Mouse (Mus musculus) heart, embryonic 15.5 days (tissue): ENCODE data around the gene Dnah14. TPM values are rescaled to one million over a fixed set of nuclear protein-coding genes. Genes with fewer than 3 reads are reported as not detected.
"Not testable (repeated sequence)": the region's sequence is repeated elsewhere in the genome, so short reads cannot be mapped to it uniquely, and the experiment has no call there.

ENCODE experiments used
- ATAC-seq: fragments of 200-750 bp; cut with Nextera tagmentation; replicated peaks from 2 replicates; pipeline ENCODE4 v1.8.0; 2017; ENCODE audit warnings: low read depth, moderate TSS enrichment; ENCODE audit not compliant: insufficient number of reproducible peaks, insufficient read depth, low FRiP score
- H3K27ac ChIP-seq: fragments of 300-500 bp; sonication (generic); 2 replicates; pipeline ENCODE4 v1.5.1; 2015; ENCODE audit warnings: mild to moderate bottlenecking, inconsistent platforms
- H3K27me3 ChIP-seq: fragments of 300-500 bp; sonication (generic); 2 replicates; pipeline ENCODE4 v1.6.1; 2015; ENCODE audit warnings: inconsistent platforms
- H3K36me3 ChIP-seq: fragments of 300-500 bp; sonication (generic); 2 replicates; pipeline ENCODE4 v1.6.1; 2015; ENCODE audit warnings: mild to moderate bottlenecking, inconsistent platforms
- H3K4me1 ChIP-seq: fragments of 300-500 bp; sonication (generic); replicated peaks from 2 replicates; pipeline ENCODE4 v1.6.1; 2015; ENCODE audit warnings: inconsistent platforms
- H3K4me2 ChIP-seq: fragments of 300-500 bp; sonication (generic); 2 replicates; pipeline ENCODE4 v1.6.1; 2015; ENCODE audit warnings: inconsistent platforms, mild to moderate bottlenecking, moderate library complexity
- H3K4me3 ChIP-seq: fragments of 300-500 bp; sonication (generic); 2 replicates; pipeline ENCODE4 v1.5.1; 2015; ENCODE audit warnings: mild to moderate bottlenecking, inconsistent platforms
- H3K9ac ChIP-seq: fragments of 300-500 bp; sonication (generic); 2 replicates; pipeline ENCODE4 v1.6.1; 2015; ENCODE audit warnings: mild to moderate bottlenecking, inconsistent platforms
- H3K9me3 ChIP-seq: fragments of 300-500 bp; sonication (generic); replicated peaks from 2 replicates; pipeline ENCODE4 v1.6.1; 2016; ENCODE audit warnings: inconsistent platforms
- WGBS: fragments of 180-500 bp; shearing (Covaris S2); methylation state at CpG from one replicate; pipeline ENCODE4 v1.1.7; 2015; ENCODE audit warnings: mixed read lengths; 5-methylcytosine and 5-hydroxymethylcytosine counted together
- polyA plus RNA-seq: library from polyadenylated mRNA; unstranded; fragments of >200 nt; fragmentation: Nextera tagmentation; extraction: Ambion mirVana; gene quantifications from 2 replicates; pipeline ENCODE4 v1.2.1, GENCODE M21; 2015

The Dnah14 gene
- polyA plus RNA-seq, 1 experiment from 2014 or later, result 0.77 TPM

DNA sequence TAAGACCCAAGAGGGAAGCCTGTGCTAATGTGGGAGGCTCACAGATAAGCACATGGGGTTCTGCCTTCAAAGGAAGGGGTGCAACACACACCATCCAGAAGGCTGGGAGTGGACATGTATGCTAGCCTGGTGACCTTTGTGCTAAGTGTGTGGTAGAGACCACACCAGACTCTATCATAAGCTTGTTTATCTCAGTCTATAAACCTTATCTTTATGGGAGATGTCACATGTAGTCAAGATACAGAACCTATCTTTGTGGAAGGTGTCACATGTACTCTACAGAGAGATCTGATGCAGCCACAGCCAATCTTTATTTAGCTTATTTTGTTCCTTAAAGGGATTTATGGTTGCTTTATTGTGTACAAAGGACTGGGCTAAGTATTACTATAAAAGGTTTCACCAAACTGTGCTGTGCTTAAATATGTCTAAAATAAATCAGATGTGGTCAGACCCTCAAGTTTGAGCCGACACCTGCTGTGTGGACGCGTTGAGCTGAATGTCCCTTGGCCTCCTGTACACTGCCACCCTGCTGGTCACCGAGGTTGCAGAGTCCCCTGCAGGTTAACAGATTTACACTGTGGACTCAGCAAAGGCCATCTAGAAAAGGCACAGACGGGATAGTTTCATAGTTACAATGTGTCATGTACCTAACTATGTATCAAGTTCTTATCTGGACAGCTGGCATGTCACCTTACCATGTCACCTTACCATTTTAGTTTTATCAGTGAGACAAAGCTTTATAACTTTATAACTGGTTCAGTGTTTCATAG, 118.6 kb downstream of the Dnah14 start:
- ATAC-seq, result no peak
- Histone ChIP-seq H3K9ac (no peak overlapping the region), H3K27ac (no peak overlapping the region), H3K9me3 (no peaks in the 10 kb centered on the region), H3K4me2 (no peak overlapping the region), H3K36me3 (no peaks in the 10 kb centered on the region), H3K4me1 (no peaks in the 10 kb centered on the region), H3K4me3 (no peak overlapping the region), H3K27me3 (no peaks in the 10 kb centered on the region)
- WGBS, result 65% methylated on average over 5 of the region's 5 CpGs

DNA sequence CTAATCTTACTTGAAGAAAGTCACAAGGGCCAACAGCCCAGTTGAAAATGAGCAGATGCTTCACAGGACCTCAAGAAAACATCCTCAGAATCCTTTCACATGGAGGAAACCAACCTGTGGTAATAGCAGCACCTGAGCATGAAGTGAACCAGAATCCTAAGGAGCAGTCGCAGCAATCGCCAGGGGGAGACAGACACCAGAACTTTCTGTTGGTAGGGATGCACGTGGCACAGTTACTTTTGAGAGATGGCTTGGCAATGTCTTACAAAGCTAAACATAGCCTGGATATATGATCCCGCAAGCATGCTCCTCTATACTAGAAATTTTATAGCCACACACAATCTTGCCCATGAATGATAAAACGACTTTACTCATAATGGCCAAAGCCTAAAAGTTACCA, 152.3 kb downstream of the Dnah14 start:
- WGBS, result 44% methylated on average over 5 of the region's 5 CpGs
- H3K4me3 ChIP-seq, result no peak overlapping the region
- H3K9ac ChIP-seq, result no peak overlapping the region

DNA sequence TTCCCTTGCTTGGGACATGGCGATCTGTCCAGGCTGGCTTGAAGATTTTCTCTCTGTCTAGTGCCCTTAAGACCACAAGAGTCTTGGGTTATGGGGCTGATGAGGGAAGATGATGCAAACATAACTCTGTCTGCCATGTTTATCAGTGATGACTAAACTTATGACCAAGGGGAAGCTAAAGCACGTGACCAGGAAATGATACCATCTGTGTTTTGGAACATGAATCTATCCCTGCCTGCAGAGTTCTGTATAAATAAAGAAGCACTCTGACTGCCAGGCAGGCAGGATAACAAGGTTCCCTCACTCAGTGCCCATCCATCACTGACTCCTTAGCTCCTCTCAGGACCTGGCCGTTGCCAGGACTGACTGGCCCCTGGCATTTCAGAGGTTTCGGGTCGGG, 157.2 kb downstream of the Dnah14 start:
- Histone ChIP-seq H3K4me2 (no peak overlapping the region), H3K27ac (no peak overlapping the region), H3K27me3 (no peaks in the 10 kb centered on the region), H3K36me3 (no peaks in the 10 kb centered on the region), H3K9me3 (no peaks in the 10 kb centered on the region), H3K4me3 (no peak overlapping the region), H3K9ac (no peak overlapping the region), H3K4me1 (no peaks in the 10 kb centered on the region)
- no peak for ATAC-seq
- WGBS, result 61% methylated on average over 5 of the region's 5 CpGs

More for the DNA sequence above, 152.3 kb downstream of the Dnah14 start:
- Histone ChIP-seq H3K9me3 (no peaks in the 10 kb centered on the region), H3K4me2 (no peak overlapping the region), H3K27ac (no peak overlapping the region), H3K36me3 (no peaks in the 10 kb centered on the region), H3K27me3 (no peaks in the 10 kb centered on the region), H3K4me1 (no peaks in the 10 kb centered on the region)
- ATAC-seq, result no peak

GRCm38 (mm10) chr1:181740259-181740658, 163.9 kb downstream of the Dnah14 start:
- Histone ChIP-seq H3K27me3 (no peaks in the 10 kb centered on the region), H3K36me3 (no peaks in the 10 kb centered on the region), H3K9ac (no peak overlapping the region), H3K4me1 (no peaks in the 10 kb centered on the region), H3K4me2 (no peak overlapping the region), H3K27ac (no peak overlapping the region), H3K9me3 (no peaks in the 10 kb centered on the region), H3K4me3 (no peak overlapping the region)
- WGBS, result 68% methylated on average over 5 of the region's 5 CpGs
- ATAC-seq, result no peak

DNA sequence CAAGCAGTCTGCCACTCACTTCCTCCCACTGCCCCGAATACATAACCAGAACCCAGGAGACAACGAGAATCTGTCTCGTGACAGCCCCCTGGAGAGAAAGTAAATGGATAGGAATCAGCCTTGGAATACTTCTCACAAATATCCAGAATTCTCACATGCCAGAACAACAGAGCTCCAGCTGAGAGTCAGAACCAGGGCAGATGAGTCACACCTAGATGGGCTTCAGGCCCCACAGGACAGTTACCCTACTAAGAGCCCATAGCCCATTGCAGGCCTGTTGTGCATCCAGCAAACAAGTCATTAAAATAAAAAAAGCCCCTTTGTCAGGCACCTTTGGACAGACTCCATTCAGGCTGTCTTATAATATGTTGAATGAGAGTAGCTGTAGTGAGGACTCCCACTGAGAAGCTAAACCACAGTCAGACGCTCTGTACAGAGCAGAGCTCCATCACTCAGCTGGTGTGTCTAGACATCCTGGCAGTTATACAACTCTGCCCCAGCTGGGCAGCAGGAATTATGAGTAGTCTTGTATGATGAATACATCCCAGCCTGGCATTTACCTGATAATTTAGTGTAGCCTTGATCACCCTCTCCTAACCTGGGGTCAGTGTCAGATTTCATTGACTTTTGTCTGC, 166.0 kb downstream of the Dnah14 start:
- H3K4me2 ChIP-seq, result no peak overlapping the region
- H3K27me3 ChIP-seq, result no peaks in the 10 kb centered on the region
- no peaks in the 10 kb centered on the region for H3K9me3 ChIP-seq
- H3K4me3 ChIP-seq, result no peak overlapping the region
- 63% methylated on average over 4 of the region's 4 CpGs for WGBS
- H3K4me1 ChIP-seq, result no peaks in the 10 kb centered on the region
- no peaks in the 10 kb centered on the region for H3K36me3 ChIP-seq
- no peak overlapping the region for H3K27ac ChIP-seq
- H3K9ac ChIP-seq, result no peak overlapping the region
- no peak for ATAC-seq

DNA sequence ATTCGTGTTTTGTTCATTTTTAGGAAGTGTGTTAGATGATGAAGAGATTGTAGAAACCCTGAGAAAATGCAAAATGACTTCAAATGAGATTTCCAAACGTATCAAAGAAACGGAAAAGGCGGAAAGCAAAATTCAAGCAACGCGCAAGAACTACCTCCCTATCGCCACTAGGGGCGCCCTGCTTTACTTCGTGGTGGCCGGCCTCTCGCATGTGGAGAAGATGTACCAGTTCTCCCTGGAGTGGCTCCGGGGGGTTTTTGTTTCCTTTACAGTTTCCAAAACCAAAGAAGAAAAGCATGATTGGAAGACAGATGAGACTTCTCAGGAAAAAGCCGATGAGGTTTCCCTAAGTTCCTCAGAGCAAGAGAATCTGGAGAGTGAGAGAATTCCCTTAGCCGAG, 193.0 kb downstream of the Dnah14 start:
- Histone ChIP-seq H3K27ac (no peak overlapping the region), H3K4me2 (no peak overlapping the region), H3K27me3 (no peaks in the 10 kb centered on the region), H3K4me1 (no peaks in the 10 kb centered on the region), H3K9me3 (no peaks in the 10 kb centered on the region), H3K4me3 (no peak overlapping the region), H3K36me3 (no peaks in the 10 kb centered on the region), H3K9ac (no peak overlapping the region)
- WGBS, result 54% methylated on average over 14 of the region's 14 CpGs
- no peak for ATAC-seq

GRCm38 (mm10) chr1:181771871-181772270, 195.5 kb downstream of the Dnah14 start:
- 87% methylated on average over 3 of the region's 3 CpGs for WGBS
- no peak overlapping the region for H3K4me3 ChIP-seq
- ATAC-seq, result no peak
- no peaks in the 10 kb centered on the region for H3K27me3 ChIP-seq
- no peak overlapping the region for H3K27ac ChIP-seq
- H3K4me1 ChIP-seq, result no peaks in the 10 kb centered on the region
- H3K36me3 ChIP-seq, result no peaks in the 10 kb centered on the region
- no peaks in the 10 kb centered on the region for H3K9me3 ChIP-seq
- H3K9ac ChIP-seq, result no peak overlapping the region
- H3K4me2 ChIP-seq, result no peak overlapping the region

DNA sequence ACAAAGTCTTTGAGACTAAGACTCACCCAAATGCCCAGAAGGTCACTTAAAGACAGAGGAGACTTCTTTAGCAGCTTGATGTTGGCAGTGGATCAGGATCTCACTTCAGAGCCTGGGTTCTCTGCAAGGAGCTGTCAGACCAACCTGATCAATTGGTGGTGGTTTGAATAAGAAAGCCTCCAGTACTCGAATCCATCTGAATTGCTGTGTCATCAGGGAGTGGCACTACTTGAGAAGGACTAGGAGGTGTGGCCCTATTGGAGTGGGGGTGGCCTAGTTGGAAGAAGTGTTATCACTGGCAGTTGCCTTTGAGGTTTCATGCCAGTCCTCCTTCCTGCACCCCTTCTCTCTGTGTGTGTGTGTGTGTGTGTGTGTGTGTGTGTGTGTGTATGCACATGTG, 200.2 kb downstream of the Dnah14 start:
- 70% methylated on average over 1 of the region's 1 CpGs for WGBS
- Histone ChIP-seq H3K4me2 (no peak overlapping the region), H3K27me3 (no peaks in the 10 kb centered on the region), H3K27ac (no peak overlapping the region), H3K36me3 (no peaks in the 10 kb centered on the region), H3K9ac (no peak overlapping the region), H3K4me1 (no peaks in the 10 kb centered on the region), H3K4me3 (no peak overlapping the region), H3K9me3 (peaks cover 3% of the 10 kb centered on the region; the same call in 1 of the 2 replicates)
- ATAC-seq, result no peak

- not testable (repeated sequence) for H3K27me3 ChIP-seq, H3K4me3 ChIP-seq, ATAC-seq, H3K27ac ChIP-seq, H3K4me1 ChIP-seq, H3K9me3 ChIP-seq, H3K4me2 ChIP-seq, H3K9ac ChIP-seq, H3K36me3 ChIP-seq
- WGBS, result 88% methylated on average over 11 of the region's 11 CpGs
Measured at GRCm38 (mm10) chr1:181782600-181782999, 206.2 kb downstream of the Dnah14 start.

DNA sequence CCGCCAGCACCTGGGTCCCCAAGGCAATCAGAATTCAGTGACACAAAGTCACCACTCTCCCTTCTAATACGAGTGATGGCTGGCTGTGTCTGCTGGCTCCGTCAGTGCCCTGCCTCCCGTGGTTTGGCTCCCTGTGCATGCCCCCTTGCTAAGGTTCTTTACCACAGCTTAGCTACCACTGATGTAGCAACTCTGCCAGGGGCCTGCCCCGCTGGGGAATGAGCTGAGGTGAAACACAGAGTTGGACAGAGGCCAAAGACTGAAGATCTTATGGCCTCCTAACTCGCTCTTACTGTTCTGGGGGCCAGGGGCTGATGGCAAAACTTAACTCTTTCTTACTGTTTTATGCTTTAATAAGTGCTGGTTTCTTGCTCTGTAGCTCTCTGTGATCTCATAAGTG, 213.6 kb downstream of the Dnah14 start:
- no peaks in the 10 kb centered on the region for H3K36me3 ChIP-seq
- peaks cover 4% of the 10 kb centered on the region for H3K4me1 ChIP-seq
- no peaks in the 10 kb centered on the region for H3K9me3 ChIP-seq
- no peaks in the 10 kb centered on the region for H3K27me3 ChIP-seq
- no peak overlapping the region for H3K4me2 ChIP-seq
- no peak overlapping the region for H3K9ac ChIP-seq
- ATAC-seq, result no peak
- 33% methylated on average over 6 of the region's 6 CpGs for WGBS
- no peak overlapping the region for H3K4me3 ChIP-seq
- no peak overlapping the region; the same call in 1 of the 2 replicates for H3K27ac ChIP-seq

- Histone ChIP-seq H3K4me1 (peaks cover 4% of the 10 kb centered on the region), H3K4me3 (no peak overlapping the region), H3K36me3 (no peaks in the 10 kb centered on the region), H3K4me2 (no peak overlapping the region), H3K9ac (no peak overlapping the region), H3K27ac (peak overlapping the region; percentile 59), H3K9me3 (no peaks in the 10 kb centered on the region), H3K27me3 (no peaks in the 10 kb centered on the region)
- ATAC-seq, result peak; percentile 80
- WGBS, result 40% methylated on average over 2 of the region's 2 CpGs
Measured at GRCm38 (mm10) chr1:181793541-181793940, 217.2 kb downstream of the Dnah14 start.

- Histone ChIP-seq H3K9me3 (no peaks in the 10 kb centered on the region), H3K4me1 (no peaks in the 10 kb centered on the region), H3K27me3 (no peaks in the 10 kb centered on the region), H3K4me3 (no peak overlapping the region), H3K9ac (no peak overlapping the region), H3K4me2 (no peak overlapping the region), H3K27ac (no peak overlapping the region), H3K36me3 (no peaks in the 10 kb centered on the region)
- no peak for ATAC-seq
- WGBS, result 68% methylated on average over 3 of the region's 3 CpGs
Measured at GRCm38 (mm10) chr1:181799911-181800310, 223.6 kb downstream of the Dnah14 start.
